Mouse (Mus musculus) limb, embryonic 13.5 days (tissue): ENCODE data around the gene Slc25a14. TPM values are rescaled to one million over a fixed set of nuclear protein-coding genes. Genes with fewer than 3 reads are reported as not detected.

ENCODE experiments used
- ATAC-seq: fragments of 200-750 bp; cut with Nextera tagmentation; 2 replicates; pipeline ENCODE4 v1.8.0; 2017; ENCODE audit warnings: low read depth, moderate number of reproducible peaks, moderate TSS enrichment; ENCODE audit not compliant: low FRiP score
- H3K27ac ChIP-seq: fragments of 300-500 bp; sonication (generic); 2 replicates; pipeline ENCODE4 v1.5.1; 2015; ENCODE audit warnings: inconsistent platforms, mild to moderate bottlenecking, moderate library complexity
- H3K27me3 ChIP-seq: fragments of 300-500 bp; sonication (generic); 2 replicates; pipeline ENCODE4 v1.6.1; 2015; ENCODE audit warnings: mild to moderate bottlenecking, inconsistent platforms
- H3K36me3 ChIP-seq: fragments of 300-500 bp; sonication (generic); 2 replicates; pipeline ENCODE4 v1.6.1; 2015; ENCODE audit warnings: inconsistent platforms, mild to moderate bottlenecking, moderate library complexity
- H3K4me1 ChIP-seq: fragments of 300-500 bp; sonication (generic); 2 replicates; pipeline ENCODE4 v1.6.1; 2015; ENCODE audit warnings: inconsistent platforms
- H3K4me2 ChIP-seq: fragments of 300-500 bp; sonication (generic); replicated peaks from 2 replicates; pipeline ENCODE4 v1.6.1; 2015; ENCODE audit warnings: inconsistent platforms, mild to moderate bottlenecking, moderate library complexity
- H3K4me3 ChIP-seq: fragments of 300-500 bp; sonication (generic); 2 replicates; pipeline ENCODE4 v1.5.1; 2015; ENCODE audit warnings: moderate library complexity, mild to moderate bottlenecking, inconsistent platforms
- H3K9ac ChIP-seq: fragments of 300-500 bp; sonication (generic); 2 replicates; pipeline ENCODE4 v1.6.1; 2015; ENCODE audit warnings: mild to moderate bottlenecking, inconsistent platforms
- H3K9me3 ChIP-seq: fragments of 300-500 bp; sonication (generic); 2 replicates; pipeline ENCODE4 v1.6.1; 2016; ENCODE audit warnings: inconsistent platforms
- WGBS: fragments of 180-500 bp; shearing (Covaris S2); methylation state at CpG from one replicate; pipeline ENCODE4 v1.1.7; 2015; 5-methylcytosine and 5-hydroxymethylcytosine counted together
- polyA plus RNA-seq: library from polyadenylated mRNA; unstranded; fragments of >200 nt; fragmentation: Nextera tagmentation; extraction: Ambion mirVana; gene quantifications from 2 replicates; pipeline ENCODE4 v1.2.1, GENCODE M21; 2015

Slc25a14 gene
- polyA plus RNA-seq = 16.9 and 17.3 TPM in 2 replicates

- ATAC-seq = peak; percentile 97
- Histone ChIP-seq H3K4me1 (no peaks in the 10 kb centered on the region), H3K36me3 (no peaks in the 10 kb centered on the region), H3K4me3 (peak within 1 kb of the TSS; percentile 50), H3K9me3 (no peaks in the 10 kb centered on the region), H3K4me2 (peak within 1 kb of the TSS; percentile 64), H3K9ac (peak within 1 kb of the TSS; percentile 61), H3K27ac (peak within 1 kb of the TSS; percentile 61), H3K27me3 (no peaks in the 10 kb centered on the region)
- WGBS = 14% methylated on average over 38 of the region's 38 CpGs
These were observed at the start of gene Slc25a14 for GRCm38 (mm10) chrX:48623379-48624053. Gene Slc25a14 (plus strand): TSS chrX:48623413.

DNA sequence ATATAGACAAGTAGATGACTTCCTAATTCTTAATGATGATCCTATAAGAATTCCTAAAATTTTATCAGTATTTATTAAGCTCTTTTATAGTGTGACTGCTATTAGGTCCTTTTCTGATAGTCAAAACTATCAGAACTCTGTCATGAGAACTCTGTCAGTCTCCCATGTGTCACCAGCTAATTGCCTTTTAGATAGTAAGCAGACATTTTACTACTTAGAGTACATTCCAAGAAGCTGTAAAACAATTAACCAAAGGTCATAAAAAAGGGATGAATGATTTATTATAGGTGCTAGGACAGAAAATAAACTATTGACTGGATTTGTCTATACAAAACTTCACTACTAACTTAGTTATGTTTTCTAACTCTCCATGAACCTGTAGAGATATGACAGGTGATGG, 39.9 kb upstream of the Slc25a14 start:
- H3K4me3 ChIP-seq = no peak overlapping the region
- no peak overlapping the region for H3K9ac ChIP-seq
- H3K27me3 ChIP-seq = no peaks in the 10 kb centered on the region
- no peaks in the 10 kb centered on the region for H3K9me3 ChIP-seq
- H3K36me3 ChIP-seq = peaks cover 20% of the 10 kb centered on the region
- H3K4me2 ChIP-seq = no peak overlapping the region
- H3K27ac ChIP-seq = no peak overlapping the region
- no peak for ATAC-seq
- no peaks in the 10 kb centered on the region for H3K4me1 ChIP-seq

GRCm38 (mm10) chrX:48593721-48594098, 29.5 kb upstream of the Slc25a14 start:
- Histone ChIP-seq H3K4me1 (0 out of 2 replicates have a peak, but pooled peaks cover 5% of the 10 kb centered on the region), H3K4me3 (peak overlapping the region; percentile 64), H3K9ac (peak overlapping the region; percentile 80), H3K36me3 (peaks cover 15% of the 10 kb centered on the region), H3K27ac (peak overlapping the region; percentile 83), H3K27me3 (no peaks in the 10 kb centered on the region), H3K9me3 (no peaks in the 10 kb centered on the region), H3K4me2 (peak overlapping the region; percentile 60)
- WGBS = 22% methylated on average over 11 of the region's 15 CpGs
- ATAC-seq = peak; percentile 25; the same call in 1 of the 2 replicates

DNA sequence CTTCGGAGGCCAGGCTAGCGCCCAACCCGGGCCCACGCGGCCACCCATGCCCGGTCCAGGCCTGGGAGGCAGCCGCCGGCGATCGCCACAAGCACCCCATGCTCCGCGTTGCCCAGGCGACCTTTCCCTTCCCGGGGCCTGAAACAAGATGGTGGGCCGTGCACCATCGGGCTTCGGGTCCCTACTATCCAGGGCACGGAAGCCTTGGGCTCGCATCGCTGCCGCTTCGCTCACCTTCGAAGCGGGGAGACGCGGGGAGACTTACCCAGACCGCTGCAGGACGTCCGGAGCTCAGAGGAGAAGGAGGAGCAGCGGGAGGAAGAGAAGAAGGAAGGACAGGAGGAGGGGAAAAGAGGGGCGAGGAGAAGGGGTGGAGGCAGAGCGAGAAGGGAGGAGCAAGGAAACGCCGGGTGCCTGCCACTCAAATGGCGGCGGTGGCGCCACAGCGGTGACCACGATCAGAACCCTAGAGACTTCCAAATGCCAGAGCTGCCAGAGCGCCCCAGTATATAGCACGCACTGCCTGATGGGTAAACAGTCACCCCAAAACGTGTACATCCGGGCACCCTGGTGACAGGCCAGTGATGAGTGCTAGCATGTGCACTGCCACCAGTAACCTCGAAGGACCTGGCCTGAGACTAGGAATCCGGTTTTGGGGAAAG, 29.0 kb upstream of the Slc25a14 start, which contains the start of gene Zfp280c:
Gene Zfp280c (minus strand): TSS at position 406 of the 662 bp plus-strand sequence.
- peak; percentile 94 for ATAC-seq
- H3K36me3 ChIP-seq = peaks cover 11% of the 10 kb centered on the region
- 18% methylated on average over 44 of the region's 45 CpGs for WGBS

DNA sequence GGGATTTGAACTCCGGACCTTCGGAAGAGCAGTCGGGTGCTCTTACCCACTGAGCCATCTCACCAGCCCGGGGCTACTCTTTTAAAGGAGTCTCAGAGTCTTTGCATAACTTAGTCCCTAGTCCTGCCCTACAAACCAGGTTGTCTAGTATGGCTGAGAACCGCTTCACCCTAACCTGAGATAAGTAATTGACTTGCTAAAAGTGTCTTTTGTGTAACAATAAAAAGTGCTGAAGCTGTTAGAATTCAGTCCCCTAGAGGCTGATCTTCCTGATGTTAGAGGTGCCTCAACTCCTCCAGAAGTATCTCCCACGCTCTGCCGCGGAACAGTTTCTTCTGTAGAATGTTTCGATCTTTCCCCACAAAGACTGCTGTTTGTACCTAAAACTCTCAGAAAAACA, 27.2 kb upstream of the Slc25a14 start:
- 81% methylated on average over 8 of the region's 9 CpGs for WGBS
- Histone ChIP-seq H3K9me3 (no peaks in the 10 kb centered on the region), H3K4me3 (no peak overlapping the region), H3K36me3 (peaks cover 1% of the 10 kb centered on the region), H3K9ac (no peak overlapping the region), H3K27me3 (no peaks in the 10 kb centered on the region), H3K4me2 (no peak overlapping the region), H3K27ac (no peak overlapping the region), H3K4me1 (0 out of 2 replicates have a peak, but pooled peaks cover 5% of the 10 kb centered on the region)
- no peak for ATAC-seq

More for the DNA sequence above, 29.0 kb upstream of the Slc25a14 start, which contains the start of gene Zfp280c:
- Histone ChIP-seq H3K27me3 (no peaks in the 10 kb centered on the region), H3K4me3 (peak within 1 kb of the TSS; percentile 64), H3K9ac (peak within 1 kb of the TSS; percentile 80), H3K9me3 (no peaks in the 10 kb centered on the region), H3K4me2 (peak within 1 kb of the TSS; percentile 60), H3K4me1 (0 out of 2 replicates have a peak, but pooled peaks cover 5% of the 10 kb centered on the region), H3K27ac (peak within 1 kb of the TSS; percentile 83)

DNA sequence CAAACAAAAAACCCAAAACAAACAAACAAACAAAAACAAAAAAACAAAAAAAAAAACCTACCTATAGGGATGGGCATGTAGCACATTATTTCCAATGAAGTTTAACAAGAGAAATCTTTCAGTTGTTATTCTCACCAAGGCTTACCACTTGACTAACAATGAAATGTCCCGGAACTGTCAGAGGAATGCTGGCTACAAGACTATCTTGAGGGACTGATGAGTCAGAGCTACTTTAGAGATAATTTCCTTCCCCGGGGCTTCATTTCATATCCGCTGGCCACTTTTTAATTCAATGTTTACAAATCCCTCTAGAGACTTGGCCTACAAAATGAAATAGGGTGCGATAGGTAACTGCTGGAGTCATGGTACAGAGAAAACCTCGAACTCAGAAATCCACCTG, 26.3 kb upstream of the Slc25a14 start:
- Histone ChIP-seq H3K9me3 (no peaks in the 10 kb centered on the region), H3K9ac (no peak overlapping the region), H3K36me3 (no peaks in the 10 kb centered on the region), H3K4me2 (no peak overlapping the region), H3K4me1 (0 out of 2 replicates have a peak, but pooled peaks cover 5% of the 10 kb centered on the region), H3K4me3 (no peak overlapping the region), H3K27ac (no peak overlapping the region), H3K27me3 (no peaks in the 10 kb centered on the region)
- WGBS = 94% methylated on average over 5 of the region's 5 CpGs
- no peak for ATAC-seq

- no peaks in the 10 kb centered on the region for H3K4me1 ChIP-seq
- no peak overlapping the region for H3K4me2 ChIP-seq
- H3K27ac ChIP-seq = no peak overlapping the region
- H3K9me3 ChIP-seq = no peaks in the 10 kb centered on the region
- no peak overlapping the region for H3K4me3 ChIP-seq
- no peaks in the 10 kb centered on the region for H3K36me3 ChIP-seq
- 45% methylated on average over 2 of the region's 2 CpGs for WGBS
- no peaks in the 10 kb centered on the region; the same call in 1 of the 2 replicates for H3K27me3 ChIP-seq
- H3K9ac ChIP-seq = no peak overlapping the region
- no peak for ATAC-seq
These were observed 18.3 kb upstream of the Slc25a14 start for GRCm38 (mm10) chrX:48604872-48605271.

- 18% methylated on average over 4 of the region's 4 CpGs for WGBS
- Histone ChIP-seq H3K27me3 (no peaks in the 10 kb centered on the region), H3K27ac (peak overlapping the region; percentile 61), H3K4me1 (no peaks in the 10 kb centered on the region), H3K4me2 (peak overlapping the region; percentile 58), H3K9me3 (no peaks in the 10 kb centered on the region), H3K4me3 (peak overlapping the region; percentile 50), H3K9ac (peak overlapping the region; percentile 48; the same call in 1 of the 2 replicates), H3K36me3 (no peaks in the 10 kb centered on the region)
- ATAC-seq = no peak
These were observed 199 bp upstream of the Slc25a14 start for GRCm38 (mm10) chrX:48623049-48623378.

DNA sequence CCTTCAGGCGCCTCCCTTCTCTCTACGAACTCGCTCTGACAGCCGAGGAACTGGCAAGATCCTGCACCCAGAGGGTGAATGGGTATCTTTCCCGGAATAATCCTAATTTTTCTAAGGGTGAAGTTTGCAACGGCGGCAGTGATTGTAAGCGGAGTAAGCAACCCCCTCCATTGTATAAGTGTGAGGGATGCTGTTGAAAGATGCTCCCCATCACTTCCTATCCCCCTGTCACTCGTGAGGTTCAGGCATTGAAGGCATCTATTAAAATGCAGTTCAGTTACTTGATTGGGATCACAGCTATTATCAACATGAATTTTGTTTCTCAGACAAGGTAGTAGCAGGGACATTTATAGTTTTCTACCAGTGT, 824 bp downstream of the Slc25a14 start:
- H3K4me3 ChIP-seq = peak overlapping the region; percentile 50
- no peaks in the 10 kb centered on the region for H3K9me3 ChIP-seq
- 24% methylated on average over 9 of the region's 9 CpGs for WGBS
- no peak for ATAC-seq
- H3K9ac ChIP-seq = peak overlapping the region; percentile 61
- peak overlapping the region; percentile 64 for H3K4me2 ChIP-seq
- H3K4me1 ChIP-seq = no peaks in the 10 kb centered on the region
- H3K27me3 ChIP-seq = no peaks in the 10 kb centered on the region
- peak overlapping the region; percentile 23; the same call in 1 of the 2 replicates for H3K27ac ChIP-seq
- no peaks in the 10 kb centered on the region for H3K36me3 ChIP-seq

- Histone ChIP-seq H3K4me1 (no peaks in the 10 kb centered on the region), H3K27ac (no peak overlapping the region), H3K4me3 (no peak overlapping the region), H3K9me3 (no peaks in the 10 kb centered on the region), H3K36me3 (peaks cover 4% of the 10 kb centered on the region; the same call in 1 of the 2 replicates), H3K9ac (no peak overlapping the region), H3K27me3 (no peaks in the 10 kb centered on the region), H3K4me2 (no peak overlapping the region)
- 64% methylated on average over 2 of the region's 2 CpGs for WGBS
- no peak for ATAC-seq
These were observed 13.8 kb downstream of the Slc25a14 start for GRCm38 (mm10) chrX:48637032-48637431.

- Histone ChIP-seq H3K27me3 (no peaks in the 10 kb centered on the region), H3K4me2 (no peak overlapping the region), H3K4me3 (no peak overlapping the region), H3K9me3 (no peaks in the 10 kb centered on the region), H3K4me1 (no peaks in the 10 kb centered on the region), H3K27ac (no peak overlapping the region), H3K9ac (no peak overlapping the region), H3K36me3 (no peaks in the 10 kb centered on the region)
- ATAC-seq = no peak
- WGBS = 88% methylated on average over 2 of the region's 2 CpGs
These were observed 20.9 kb downstream of the Slc25a14 start for GRCm38 (mm10) chrX:48644122-48644521.

GRCm38 (mm10) chrX:48666807-48667206, 43.6 kb downstream of the Slc25a14 start:
- Histone ChIP-seq H3K27me3 (no peaks in the 10 kb centered on the region), H3K27ac (no peak overlapping the region), H3K9me3 (no peaks in the 10 kb centered on the region), H3K36me3 (no peaks in the 10 kb centered on the region), H3K4me3 (no peak overlapping the region), H3K4me2 (no peak overlapping the region), H3K9ac (no peak overlapping the region), H3K4me1 (no peaks in the 10 kb centered on the region)
- no peak for ATAC-seq
- 22% methylated on average over 6 of the region's 6 CpGs for WGBS
